Mouse (Mus musculus) forebrain, embryonic 12.5 days (tissue): ENCODE data around the gene Ncoa4. TPM values are rescaled to one million over a fixed set of nuclear protein-coding genes. Genes with fewer than 3 reads are reported as not detected.
"Not testable (repeated sequence)": the region's sequence is repeated elsewhere in the genome, so short reads cannot be mapped to it uniquely, and the experiment has no call there.

Experiments used
- ATAC-seq: fragments of 200-750 bp; cut with Nextera tagmentation; 2 replicates; pipeline ENCODE4 v1.8.0; 2017; ENCODE audit warnings: moderate TSS enrichment; ENCODE audit not compliant: low FRiP score
- H3K27ac ChIP-seq: fragments of 300-500 bp; sonication (generic); 2 replicates; pipeline ENCODE4 v1.5.1; 2016; ENCODE audit warnings: mild to moderate bottlenecking
- H3K27me3 ChIP-seq: fragments of 300-500 bp; sonication (generic); 2 replicates; pipeline ENCODE4 v1.6.1; 2016; ENCODE audit warnings: mild to moderate bottlenecking
- H3K36me3 ChIP-seq: fragments of 300-500 bp; sonication (generic); replicated peaks from 2 replicates; pipeline ENCODE4 v1.6.1; 2016; ENCODE audit warnings: mild to moderate bottlenecking
- H3K4me1 ChIP-seq: fragments of 300-500 bp; sonication (generic); 2 replicates; pipeline ENCODE4 v1.6.1; 2016
- H3K4me2 ChIP-seq: fragments of 300-500 bp; sonication (generic); 2 replicates; pipeline ENCODE4 v1.6.1; 2016; ENCODE audit warnings: mild to moderate bottlenecking, moderate library complexity
- H3K4me3 ChIP-seq: fragments of 300-500 bp; sonication (generic); replicated peaks from 2 replicates; pipeline ENCODE4 v1.5.1; 2016; ENCODE audit warnings: mild to moderate bottlenecking
- H3K9ac ChIP-seq: fragments of 300-500 bp; sonication (generic); 2 replicates; pipeline ENCODE4 v1.6.1; 2016; ENCODE audit warnings: mild to moderate bottlenecking
- H3K9me3 ChIP-seq: fragments of 300-500 bp; sonication (generic); 2 replicates; pipeline ENCODE4 v1.6.1; 2016
- WGBS: fragments of 180-500 bp; shearing (Covaris S2); methylation state at CpG from one replicate; pipeline ENCODE4 v1.1.7; 2016; 5-methylcytosine and 5-hydroxymethylcytosine counted together
- polyA plus RNA-seq: library from polyadenylated mRNA; unstranded; fragments of >200 nt; fragmentation: Nextera tagmentation; extraction: Ambion mirVana; gene quantifications from 2 replicates; pipeline ENCODE4 v1.2.1, GENCODE M21; 2016

Ncoa4 gene
- polyA plus RNA-seq, 1 experiment from 2014 or later: 91.9 TPM

- H3K4me3 ChIP-seq: no peak overlapping the region
- no peak overlapping the region for H3K9ac ChIP-seq
- H3K36me3 ChIP-seq: no peaks in the 10 kb centered on the region
- H3K4me1 ChIP-seq: peaks cover 31% of the 10 kb centered on the region
- 91% methylated on average over 11 of the region's 11 CpGs for WGBS
- no peaks in the 10 kb centered on the region for H3K27me3 ChIP-seq
- no peak overlapping the region for H3K27ac ChIP-seq
- no peak for ATAC-seq
- no peak overlapping the region for H3K4me2 ChIP-seq
- H3K9me3 ChIP-seq: no peaks in the 10 kb centered on the region
Observed at GRCm38 (mm10) chr14:32163203-32163888, 3.7 kb downstream of the Ncoa4 start.

- no peaks in the 10 kb centered on the region for H3K9me3 ChIP-seq
- H3K27ac ChIP-seq: no peak overlapping the region
- ATAC-seq: no peak
- peaks cover 30% of the 10 kb centered on the region for H3K4me1 ChIP-seq
- H3K9ac ChIP-seq: no peak overlapping the region
- H3K36me3 ChIP-seq: no peaks in the 10 kb centered on the region
- 83% methylated on average over 8 of the region's 8 CpGs for WGBS
- H3K27me3 ChIP-seq: no peaks in the 10 kb centered on the region
- H3K4me2 ChIP-seq: no peak overlapping the region
- no peak overlapping the region for H3K4me3 ChIP-seq
Observed at GRCm38 (mm10) chr14:32164173-32165051, 4.7 kb downstream of the Ncoa4 start.

GRCm38 (mm10) chr14:32165278-32166061, 5.8 kb downstream of the Ncoa4 start:
- no peaks in the 10 kb centered on the region for H3K9me3 ChIP-seq
- H3K27me3 ChIP-seq: no peaks in the 10 kb centered on the region
- H3K4me1 ChIP-seq: peaks cover 27% of the 10 kb centered on the region
- ATAC-seq: peak; percentile 65; the same call in 1 of the 2 replicates
- H3K36me3 ChIP-seq: no peaks in the 10 kb centered on the region
- peak overlapping the region; percentile 63; the same call in 1 of the 2 replicates for H3K27ac ChIP-seq
- H3K9ac ChIP-seq: peak overlapping the region; percentile 65
- WGBS: 2% methylated on average over 41 of the region's 42 CpGs
- H3K4me2 ChIP-seq: peak overlapping the region; percentile 98
- peak overlapping the region; percentile 50 for H3K4me3 ChIP-seq

GRCm38 (mm10) chr14:32166062-32166441, 6.4 kb downstream of the Ncoa4 start:
- 80% methylated on average over 2 of the region's 2 CpGs for WGBS
- Histone ChIP-seq H3K9ac (no peak overlapping the region), H3K36me3 (no peaks in the 10 kb centered on the region), H3K4me2 (peak overlapping the region; percentile 98), H3K27me3 (no peaks in the 10 kb centered on the region), H3K9me3 (no peaks in the 10 kb centered on the region), H3K4me3 (peak overlapping the region; percentile 50; the same call in 1 of the 2 replicates), H3K4me1 (peaks cover 21% of the 10 kb centered on the region), H3K27ac (no peak overlapping the region)
- ATAC-seq: no peak

DNA sequence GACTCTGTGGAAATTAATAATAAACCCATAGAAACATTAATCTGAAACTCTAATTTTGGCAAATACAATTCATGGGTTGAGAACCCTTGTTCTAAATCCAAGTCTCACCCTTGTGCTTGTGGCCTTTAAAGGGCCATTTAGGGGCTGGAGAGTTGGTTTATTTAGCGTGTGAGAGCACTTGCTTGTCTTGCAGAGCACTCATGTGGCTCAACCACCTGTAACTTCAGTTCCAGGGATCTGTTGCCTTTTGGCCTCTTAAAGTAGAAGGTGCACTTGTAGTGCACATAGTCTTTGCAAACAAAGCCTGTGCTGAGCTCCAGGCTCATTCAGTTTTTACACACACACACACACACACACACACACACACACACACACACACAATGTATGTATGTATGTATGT, 7.2 kb downstream of the Ncoa4 start:
- Histone ChIP-seq H3K27ac (no peak overlapping the region), H3K36me3 (no peaks in the 10 kb centered on the region), H3K4me3 (no peak overlapping the region), H3K4me2 (no peak overlapping the region), H3K9me3 (no peaks in the 10 kb centered on the region), H3K27me3 (no peaks in the 10 kb centered on the region), H3K9ac (no peak overlapping the region), H3K4me1 (peaks cover 16% of the 10 kb centered on the region)
- WGBS: 95% methylated on average over 1 of the region's 1 CpGs
- ATAC-seq: no peak

GRCm38 (mm10) chr14:32167326-32167725, 7.7 kb downstream of the Ncoa4 start:
- Histone ChIP-seq H3K9me3 (no peaks in the 10 kb centered on the region), H3K9ac (no peak overlapping the region), H3K4me1 (peaks cover 16% of the 10 kb centered on the region), H3K4me3 (no peak overlapping the region), H3K27me3 (no peaks in the 10 kb centered on the region), H3K4me2 (no peak overlapping the region), H3K36me3 (no peaks in the 10 kb centered on the region), H3K27ac (no peak overlapping the region)
- 98% methylated on average over 5 of the region's 5 CpGs for WGBS
- ATAC-seq: no peak

GRCm38 (mm10) chr14:32168653-32169231, 9.1 kb downstream of the Ncoa4 start:
- no peak for ATAC-seq
- no peak overlapping the region for H3K4me3 ChIP-seq
- peaks cover 16% of the 10 kb centered on the region for H3K4me1 ChIP-seq
- 74% methylated on average over 3 of the region's 3 CpGs for WGBS
- no peaks in the 10 kb centered on the region for H3K9me3 ChIP-seq
- H3K9ac ChIP-seq: no peak overlapping the region
- H3K27me3 ChIP-seq: no peaks in the 10 kb centered on the region
- no peak overlapping the region for H3K27ac ChIP-seq
- H3K4me2 ChIP-seq: no peak overlapping the region
- peaks cover 9% of the 10 kb centered on the region for H3K36me3 ChIP-seq

DNA sequence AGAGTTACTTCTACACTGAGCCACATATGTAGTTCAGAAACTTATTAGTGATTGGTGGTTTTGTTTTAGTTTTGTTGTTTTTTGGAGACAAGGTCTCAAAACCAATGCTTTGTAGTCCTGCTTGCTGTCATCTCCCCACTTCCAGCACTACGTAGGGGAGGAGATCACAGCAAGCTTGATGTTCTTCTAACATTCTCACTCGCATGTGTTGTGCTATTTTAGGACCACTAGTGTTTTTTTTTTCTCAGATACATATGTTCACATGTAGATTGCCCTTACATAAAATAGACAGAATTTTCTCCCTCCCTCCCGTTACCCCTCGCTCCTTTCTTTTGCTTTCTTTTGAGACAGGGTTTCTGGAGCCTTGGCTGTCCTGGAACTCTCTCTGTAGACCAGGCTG, 10.5 kb downstream of the Ncoa4 start:
- Histone ChIP-seq H3K27ac (no peak overlapping the region), H3K27me3 (no peaks in the 10 kb centered on the region), H3K4me3 (no peak overlapping the region), H3K9me3 (no peaks in the 10 kb centered on the region), H3K36me3 (peaks cover 16% of the 10 kb centered on the region), H3K9ac (no peak overlapping the region), H3K4me2 (no peak overlapping the region), H3K4me1 (peaks cover 14% of the 10 kb centered on the region)
- no peak for ATAC-seq
- 87% methylated on average over 4 of the region's 4 CpGs for WGBS

DNA sequence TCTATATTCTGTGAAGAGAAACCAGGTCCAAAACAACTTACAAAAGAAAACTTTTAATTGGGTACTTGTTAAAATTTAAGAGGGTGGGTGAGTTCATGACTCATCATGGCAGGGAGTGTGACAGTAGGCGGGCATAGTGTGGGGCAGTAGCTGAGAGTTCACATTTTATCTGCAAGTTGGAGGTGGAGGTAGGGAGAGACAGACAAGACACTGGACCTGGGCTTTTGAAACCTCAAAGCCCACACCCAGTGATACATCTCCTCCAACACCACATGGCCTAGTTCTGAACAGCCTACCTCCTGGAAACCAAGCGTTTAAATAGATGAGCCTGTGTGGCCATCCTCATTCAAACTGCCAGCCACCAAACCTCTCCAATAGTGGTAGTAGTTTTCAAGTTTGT, 15.6 kb downstream of the Ncoa4 start:
- Histone ChIP-seq H3K4me3 (no peak overlapping the region), H3K27ac (no peak overlapping the region), H3K9ac (no peak overlapping the region), H3K4me2 (no peak overlapping the region), H3K36me3 (peaks cover 38% of the 10 kb centered on the region), H3K4me1 (no peaks in the 10 kb centered on the region), H3K9me3 (no peaks in the 10 kb centered on the region), H3K27me3 (no peaks in the 10 kb centered on the region)
- no peak for ATAC-seq
- 96% methylated on average over 2 of the region's 2 CpGs for WGBS

DNA sequence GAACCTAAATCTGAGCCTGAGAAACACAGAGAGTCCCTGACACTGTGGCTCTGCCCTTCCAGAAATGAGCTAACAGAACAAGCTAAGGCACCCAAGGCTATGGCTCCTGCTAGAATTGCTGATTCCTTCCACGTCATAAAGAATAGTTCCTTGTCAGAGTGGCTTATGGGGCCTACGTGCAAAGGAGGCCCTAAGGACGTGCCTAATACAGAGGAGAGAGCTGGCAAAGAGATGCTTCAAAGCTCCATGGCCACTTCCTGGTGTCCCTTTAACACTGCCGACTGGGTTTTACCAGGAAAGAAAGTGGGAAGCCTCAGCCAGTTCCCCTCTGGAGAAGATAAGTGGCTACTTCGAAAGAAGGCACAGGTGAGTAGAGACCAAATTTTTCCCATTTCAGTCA, 16.9 kb downstream of the Ncoa4 start:
- peaks cover 49% of the 10 kb centered on the region for H3K36me3 ChIP-seq
- not testable (repeated sequence) for H3K27ac ChIP-seq, H3K27me3 ChIP-seq, H3K4me2 ChIP-seq, H3K4me3 ChIP-seq, ATAC-seq, H3K4me1 ChIP-seq, H3K9ac ChIP-seq, H3K9me3 ChIP-seq
- WGBS: 91% methylated on average over 5 of the region's 5 CpGs

DNA sequence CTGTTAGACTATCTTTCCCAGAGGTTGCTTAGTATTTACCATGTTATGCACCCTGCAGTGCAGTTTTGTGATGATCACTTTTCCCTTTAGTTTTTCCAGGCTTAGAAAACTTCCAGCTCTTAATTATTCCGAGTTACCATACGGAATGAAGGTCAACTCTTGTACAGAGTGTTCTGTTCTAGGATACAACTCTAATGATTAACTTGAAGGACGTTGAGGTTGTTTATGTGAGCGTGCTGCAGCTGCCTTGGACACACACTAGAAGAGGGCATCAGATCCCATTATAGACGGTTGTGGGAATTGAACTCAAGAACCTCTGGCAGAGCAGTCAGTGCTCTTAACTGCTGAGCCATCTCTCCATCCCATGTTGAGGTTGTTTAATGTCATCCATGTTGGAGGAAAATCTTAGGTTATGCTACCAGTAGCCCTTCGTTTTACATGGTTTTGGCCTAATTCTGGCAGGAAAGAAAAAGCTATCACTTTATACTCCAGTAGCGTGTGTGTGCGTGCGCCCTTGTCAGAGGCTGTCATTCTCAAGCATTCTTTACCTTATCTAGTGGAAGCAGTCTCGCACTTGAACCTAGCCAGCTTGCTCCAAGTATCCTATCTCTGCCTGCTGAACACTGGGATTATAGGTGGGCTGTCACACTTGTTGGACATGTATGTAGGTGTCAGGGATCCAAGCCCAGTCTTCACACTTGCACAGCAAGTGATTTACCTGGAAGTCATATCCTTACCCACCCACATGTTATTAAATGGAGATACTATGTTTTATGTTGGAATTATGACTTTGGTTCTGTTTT, 19.9 kb downstream of the Ncoa4 start:
- no peak overlapping the region for H3K4me2 ChIP-seq
- ATAC-seq: no peak
- H3K4me1 ChIP-seq: no peaks in the 10 kb centered on the region
- no peaks in the 10 kb centered on the region for H3K27me3 ChIP-seq
- H3K4me3 ChIP-seq: no peak overlapping the region
- no peak overlapping the region for H3K27ac ChIP-seq
- H3K36me3 ChIP-seq: peaks cover 63% of the 10 kb centered on the region
- 93% methylated on average over 10 of the region's 10 CpGs for WGBS
- H3K9ac ChIP-seq: no peak overlapping the region
- no peaks in the 10 kb centered on the region for H3K9me3 ChIP-seq
